Mouse (Mus musculus) left cerebral cortex, adult 6 months (tissue): Measurements from ENCODE around the gene Hist1h1b. TPM values are rescaled to one million over a fixed set of nuclear protein-coding genes. Genes with fewer than 3 reads are reported as not detected.

Experiments
- long read RNA-seq, 2 experiments: library from polyadenylated mRNA; unstranded; transcript quantifications; one replicate each; pipeline ENCODE4 v2.0.0; 2019 to 2020
- polyA plus RNA-seq: library from polyadenylated mRNA; unstranded; fragments of <200 nt; fragmentation: Nextera tagmentation; gene quantifications from 2 replicates; pipeline ENCODE4 v1.2.3, GENCODE M21; 2021

The Hist1h1b gene
- 0.59 and 0.97 TPM in 2 replicates for polyA plus RNA-seq
- long read RNA-seq, experiment 1, partial matches to known transcripts: 0 of 3 reads
- long read RNA-seq, experiment 1, other reads (novel, unspliced or antisense): 3 of 3 reads
- long read RNA-seq, experiment 2, partial matches to known transcripts: 0 of 1 reads
- long read RNA-seq, experiment 2, other reads (novel, unspliced or antisense): 0 of 1 reads

DNA sequence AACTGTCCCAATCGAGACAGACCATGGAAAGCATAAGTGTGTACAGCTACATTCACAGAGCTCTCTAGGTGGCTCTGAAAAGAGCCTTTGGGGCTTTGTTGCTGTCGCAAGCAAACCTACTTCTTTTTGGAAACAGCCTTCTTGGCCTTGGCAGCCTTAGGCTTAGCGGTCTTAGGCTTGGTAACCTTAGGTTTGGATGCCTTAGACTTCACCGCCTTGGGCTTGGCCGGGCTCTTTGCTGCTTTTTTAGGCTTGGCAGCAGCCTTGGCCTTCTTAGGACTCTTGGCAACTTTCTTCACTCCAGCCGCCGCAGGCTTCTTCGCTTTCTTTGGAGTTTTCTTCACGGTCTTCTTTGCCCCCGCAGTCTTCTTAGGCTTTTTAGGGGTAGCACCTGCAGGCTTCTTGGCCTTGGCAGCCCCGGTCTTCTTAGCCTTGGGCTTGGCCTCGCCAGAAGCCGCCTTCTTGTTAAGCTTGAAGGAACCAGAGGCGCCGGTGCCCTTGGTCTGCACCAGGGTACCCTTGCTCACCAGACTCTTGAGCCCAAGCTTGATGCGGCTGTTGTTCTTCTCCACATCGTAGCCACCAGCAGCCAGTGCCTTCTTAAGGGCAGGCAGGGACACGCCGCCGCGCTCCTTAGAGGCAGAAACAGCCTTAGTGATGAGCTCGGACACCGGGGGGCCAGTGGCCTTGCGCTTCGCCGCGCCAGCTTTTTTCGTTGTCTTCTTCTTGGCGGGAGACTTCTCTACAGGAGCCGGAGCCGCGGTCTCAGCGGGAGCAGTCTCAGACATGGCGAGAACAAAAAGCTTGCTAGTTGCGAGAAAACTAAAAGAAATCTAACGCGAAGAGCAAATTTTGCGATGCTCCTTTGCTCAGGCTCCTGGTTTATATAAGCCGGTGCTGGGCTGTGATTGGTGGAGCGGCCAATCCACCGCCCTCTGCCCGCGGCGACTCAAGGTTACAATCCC, at the start of gene Hist1h1b:
TSS of gene Hist1h1b (minus strand) at position 859 of the 965 bp plus-strand sequence.

DNA sequence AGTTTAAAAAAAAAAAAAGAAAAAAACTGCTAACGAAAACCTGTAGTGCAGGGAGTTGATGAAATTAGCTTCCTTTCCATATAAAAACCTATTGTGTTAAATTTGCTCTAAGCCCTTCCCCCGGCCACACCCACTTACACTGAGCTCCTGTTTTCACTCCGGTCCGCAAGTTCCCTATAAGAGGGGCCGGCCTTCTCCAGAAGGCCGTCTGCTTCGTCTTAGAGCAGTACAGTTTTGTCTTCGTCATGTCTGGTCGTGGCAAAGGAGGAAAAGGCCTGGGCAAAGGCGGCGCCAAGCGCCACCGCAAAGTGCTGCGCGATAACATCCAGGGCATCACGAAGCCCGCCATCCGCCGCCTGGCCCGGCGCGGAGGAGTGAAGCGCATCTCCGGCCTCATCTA, 31.1 kb upstream of the Hist1h1b start, which contains the start of gene Hist1h4m:
TSS of gene Hist1h4m (plus strand) at position 208 of the 400 bp plus-strand sequence.

DNA sequence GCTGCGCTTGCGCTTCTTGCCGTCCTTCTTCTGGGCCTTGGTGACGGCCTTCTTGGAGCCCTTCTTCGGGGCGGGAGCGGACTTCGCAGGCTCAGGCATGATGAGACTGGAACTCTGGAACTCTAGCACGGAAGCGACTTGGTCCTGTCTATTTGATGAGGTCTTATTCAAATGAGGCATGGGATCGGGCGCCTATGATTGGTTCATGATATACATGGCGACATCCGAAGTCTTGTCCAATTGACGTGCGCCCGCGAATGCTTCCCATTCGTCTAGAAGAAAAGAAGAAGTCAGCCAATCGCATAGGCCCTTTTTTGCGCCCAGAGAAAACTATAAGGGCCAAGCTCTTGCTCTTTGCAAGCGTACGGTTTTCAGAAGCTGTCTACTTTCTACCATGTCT, 29.6 kb upstream of the Hist1h1b start, which contains the start of the genes Hist1h2bq and Hist1h2ao:
TSS of gene Hist1h2bq (minus strand) at position 125 of the 400 bp plus-strand sequence.
TSS of gene Hist1h2ao (plus strand) at position 393 of the 400 bp plus-strand sequence.

DNA sequence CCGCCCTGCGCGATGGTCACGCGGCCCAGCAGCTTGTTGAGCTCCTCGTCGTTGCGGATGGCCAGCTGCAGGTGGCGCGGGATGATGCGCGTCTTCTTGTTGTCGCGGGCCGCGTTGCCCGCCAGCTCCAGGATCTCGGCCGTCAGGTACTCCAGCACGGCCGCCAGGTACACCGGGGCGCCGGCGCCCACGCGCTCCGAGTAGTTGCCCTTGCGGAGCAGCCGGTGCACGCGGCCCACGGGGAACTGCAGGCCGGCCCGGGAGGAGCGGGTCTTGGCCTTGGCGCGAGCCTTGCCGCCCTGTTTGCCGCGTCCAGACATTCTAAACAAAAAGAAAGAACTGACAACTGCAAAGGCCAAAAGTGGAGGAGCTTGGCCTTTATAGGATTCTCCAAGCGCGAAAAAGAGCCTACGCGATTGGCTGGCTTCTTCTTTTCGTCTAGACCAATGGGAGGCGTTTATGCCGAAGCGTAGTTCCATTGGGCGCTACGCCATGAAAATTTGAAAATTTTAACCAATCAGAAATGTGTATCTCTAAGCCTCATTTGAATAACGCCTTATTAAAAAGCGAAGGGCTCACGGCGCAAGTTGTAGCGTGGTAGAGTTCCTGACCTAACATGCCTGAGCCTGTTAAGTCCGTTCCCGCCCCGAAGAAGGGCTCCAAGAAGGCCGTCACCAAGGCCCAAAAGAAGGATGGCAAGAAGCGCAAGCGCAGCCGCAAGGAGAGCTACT, 6.6 kb upstream of the Hist1h1b start, which contains the start of the genes Hist1h2an and Hist1h2bp:
TSS of gene Hist1h2an (minus strand) at position 320 of the 731 bp plus-strand sequence.
TSS of gene Hist1h2bp (plus strand) at position 563 of the 731 bp plus-strand sequence.

DNA sequence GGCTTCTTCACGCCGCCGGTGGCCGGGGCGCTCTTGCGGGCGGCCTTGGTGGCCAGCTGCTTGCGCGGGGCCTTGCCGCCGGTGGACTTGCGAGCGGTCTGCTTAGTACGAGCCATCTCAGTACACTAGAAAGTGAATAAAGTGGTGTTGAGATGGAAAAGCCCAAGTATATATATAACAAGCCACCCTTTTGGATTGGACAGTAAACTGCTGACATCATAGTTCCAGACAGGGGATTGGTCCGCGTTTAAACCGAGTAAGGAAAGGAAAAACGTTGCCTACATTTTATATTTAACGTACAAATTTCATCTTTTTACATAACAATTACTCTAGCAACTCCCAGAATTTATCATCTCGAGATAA, 2.8 kb upstream of the Hist1h1b start, which contains the start of gene Hist1h3i:
TSS of gene Hist1h3i (minus strand) at position 116 of the 363 bp plus-strand sequence.

DNA sequence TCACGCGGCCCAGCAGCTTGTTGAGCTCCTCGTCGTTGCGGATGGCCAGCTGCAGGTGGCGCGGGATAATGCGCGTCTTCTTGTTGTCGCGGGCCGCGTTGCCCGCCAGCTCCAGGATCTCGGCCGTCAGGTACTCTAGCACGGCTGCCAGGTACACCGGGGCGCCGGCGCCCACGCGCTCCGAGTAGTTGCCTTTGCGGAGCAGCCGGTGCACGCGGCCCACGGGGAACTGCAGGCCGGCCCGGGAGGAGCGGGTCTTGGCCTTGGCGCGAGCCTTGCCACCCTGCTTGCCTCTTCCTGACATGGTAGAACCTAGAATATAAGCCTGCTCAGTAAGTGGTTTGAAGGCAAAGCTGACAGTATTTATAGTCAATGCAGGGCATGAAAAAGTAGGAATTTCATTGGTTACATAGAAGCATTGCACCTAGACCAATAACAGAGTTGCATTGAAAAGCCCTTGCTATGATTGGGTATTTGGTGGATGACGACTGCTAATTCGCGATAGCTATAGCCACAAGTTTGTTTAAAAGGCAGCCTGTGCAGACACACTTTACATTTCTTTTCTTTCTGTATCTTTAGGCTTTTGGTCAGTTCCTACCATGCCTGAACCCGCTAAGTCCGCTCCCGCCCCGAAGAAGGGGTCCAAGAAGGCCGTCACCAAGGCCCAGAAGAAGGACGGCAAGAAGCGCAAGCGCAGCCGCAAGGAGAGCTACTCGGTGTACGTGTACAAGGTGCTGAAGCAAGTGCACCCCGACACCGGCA, 26.7 kb downstream of the Hist1h1b start, which contains the start of the genes Hist1h2ak and Hist1h2bn:
TSS of gene Hist1h2ak (minus strand) at position 304 of the 762 bp plus-strand sequence.
TSS of gene Hist1h2bn (plus strand) at position 600 of the 762 bp plus-strand sequence.

DNA sequence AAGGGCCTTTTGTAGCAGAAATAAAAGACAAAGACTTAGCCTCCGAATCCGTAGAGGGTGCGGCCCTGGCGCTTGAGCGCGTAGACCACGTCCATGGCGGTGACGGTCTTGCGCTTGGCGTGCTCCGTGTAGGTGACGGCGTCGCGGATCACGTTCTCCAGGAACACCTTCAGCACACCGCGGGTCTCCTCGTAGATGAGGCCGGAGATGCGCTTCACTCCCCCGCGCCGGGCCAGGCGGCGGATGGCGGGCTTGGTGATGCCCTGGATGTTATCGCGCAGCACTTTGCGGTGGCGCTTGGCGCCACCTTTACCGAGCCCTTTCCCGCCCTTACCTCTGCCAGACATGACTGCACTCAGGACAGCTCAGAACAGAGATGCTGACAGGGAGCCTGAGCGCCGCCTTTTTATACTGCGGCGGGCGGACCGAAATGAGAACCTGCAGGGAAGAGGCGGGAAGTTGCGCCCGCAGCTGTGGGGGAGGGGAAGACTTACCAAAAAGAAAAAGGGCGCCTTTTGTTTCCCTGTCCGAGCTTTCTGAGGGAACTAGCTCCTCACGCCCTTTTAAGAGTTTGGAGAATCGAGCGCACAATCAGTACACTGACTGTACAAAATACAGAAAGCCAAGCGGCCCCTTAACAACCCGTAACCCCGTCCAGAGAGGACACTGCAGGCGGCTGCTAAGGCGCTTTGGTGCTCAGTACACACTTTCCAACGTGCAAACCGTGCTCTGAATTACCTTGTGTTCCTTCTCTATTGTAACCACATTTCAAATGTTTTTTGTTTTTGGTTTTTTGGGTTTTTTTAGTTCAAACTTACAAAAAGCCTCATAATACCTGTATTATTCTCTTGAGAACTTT, 30.0 kb downstream of the Hist1h1b start, which contains the start of gene Hist1h4k:
TSS of gene Hist1h4k (minus strand) at position 347 of the 859 bp plus-strand sequence.

DNA sequence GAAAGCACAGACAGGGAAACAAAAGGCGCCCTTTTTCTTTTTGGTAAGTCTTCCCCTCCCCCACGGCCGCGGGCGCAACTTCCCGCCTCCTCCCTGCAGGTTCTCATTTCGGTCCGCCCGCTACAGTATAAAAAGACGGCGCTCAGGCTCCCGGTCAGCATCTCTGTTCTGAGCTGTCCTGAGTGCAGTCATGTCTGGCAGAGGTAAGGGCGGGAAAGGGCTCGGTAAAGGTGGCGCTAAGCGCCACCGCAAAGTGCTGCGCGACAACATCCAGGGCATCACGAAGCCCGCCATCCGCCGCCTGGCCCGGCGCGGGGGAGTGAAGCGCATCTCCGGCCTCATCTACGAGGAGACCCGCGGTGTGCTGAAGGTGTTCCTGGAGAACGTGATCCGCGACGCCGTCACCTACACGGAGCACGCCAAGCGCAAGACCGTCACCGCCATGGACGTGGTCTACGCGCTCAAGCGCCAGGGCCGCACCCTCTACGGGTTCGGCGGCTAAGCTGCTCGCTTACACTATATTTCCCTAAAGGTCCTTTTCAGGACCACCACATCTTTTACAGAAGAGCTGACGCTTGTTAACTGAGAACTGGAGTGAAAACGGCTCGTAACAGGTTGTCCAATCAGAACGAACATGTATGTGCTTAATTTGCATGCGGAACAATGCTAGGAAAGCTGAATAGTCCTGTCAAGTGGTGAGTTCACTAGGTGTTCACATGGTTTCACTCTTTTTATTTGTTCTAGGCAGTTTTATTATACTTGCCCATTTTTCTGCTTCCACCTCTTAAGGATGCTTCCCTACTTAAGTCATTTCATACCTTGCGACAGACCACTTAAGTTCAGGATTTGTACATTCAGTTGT, 45.3 kb downstream of the Hist1h1b start, which contains the start of gene Hist1h4j:
TSS of gene Hist1h4j (plus strand) at position 159 of the 862 bp plus-strand sequence.

Other genes with a start within 250 kb of the Hist1h1b start
- gene Zkscan8, start 249.5 kb downstream of the Hist1h1b start, polyA plus RNA-seq: 3.0 and 3.3 TPM in 2 replicates
- 0.09 TPM in 1 of 2 replicates, not detected in the other for gene Olfr1366, start 237.8 kb downstream of the Hist1h1b start, polyA plus RNA-seq
- gene Olfr1535, start 220.7 kb downstream of the Hist1h1b start, polyA plus RNA-seq: 0.06 TPM in 1 of 2 replicates, not detected in the other
- not detected in 2 replicates for gene Olfr1364, start 198.9 kb downstream of the Hist1h1b start, polyA plus RNA-seq
- gene Olfr1362, start 166.6 kb downstream of the Hist1h1b start, polyA plus RNA-seq: not detected in 2 replicates
- gene Olfr11, start 138.1 kb downstream of the Hist1h1b start, polyA plus RNA-seq: not detected in 2 replicates
- not detected in 2 replicates for gene Olfr1361, start 117.2 kb downstream of the Hist1h1b start, polyA plus RNA-seq
- gene Olfr1360, start 103.2 kb downstream of the Hist1h1b start, polyA plus RNA-seq: not detected in 2 replicates
- not detected in 2 replicates for gene Olfr1359, start 82.5 kb downstream of the Hist1h1b start, polyA plus RNA-seq
- not detected in 2 replicates for gene Hist1h2bl, start 64.5 kb downstream of the Hist1h1b start, polyA plus RNA-seq
- not detected in 2 replicates for gene Hist1h2ai, start 64.2 kb downstream of the Hist1h1b start, polyA plus RNA-seq
- not detected in 2 replicates for gene Hist1h3h, start 63.0 kb downstream of the Hist1h1b start, polyA plus RNA-seq
- not detected in 2 replicates for gene Hist1h2bm, start 58.6 kb downstream of the Hist1h1b start, polyA plus RNA-seq
- 0.83 and 0.92 TPM in 2 replicates for gene Hist1h4j, start 45.6 kb downstream of the Hist1h1b start, polyA plus RNA-seq
- 0.70 and 3.0 TPM in 2 replicates for gene Hist1h4k, start 30.1 kb downstream of the Hist1h1b start, polyA plus RNA-seq
- gene Hist1h2ak, start 26.8 kb downstream of the Hist1h1b start, polyA plus RNA-seq: 1.8 TPM in 1 of 2 replicates, not detected in the other
- gene Hist1h2bn, start 26.5 kb downstream of the Hist1h1b start, polyA plus RNA-seq: 1.0 and 2.3 TPM in 2 replicates
- 1.7 and 2.9 TPM in 2 replicates for gene Hist1h3i, start 2.7 kb upstream of the Hist1h1b start, polyA plus RNA-seq
- 2.4 TPM in 1 of 2 replicates, not detected in the other for gene Hist1h2an, start 6.6 kb upstream of the Hist1h1b start, polyA plus RNA-seq
- not detected in 2 replicates for gene Hist1h2bp, start 6.8 kb upstream of the Hist1h1b start, polyA plus RNA-seq
- gene Hist1h2bq, start 29.6 kb upstream of the Hist1h1b start, polyA plus RNA-seq: 0.40 and 1.2 TPM in 2 replicates
- not detected in 2 replicates for gene Hist1h2ao, start 29.8 kb upstream of the Hist1h1b start, polyA plus RNA-seq
- 1.8 and 3.3 TPM in 2 replicates for gene Hist1h4m, start 31.1 kb upstream of the Hist1h1b start, polyA plus RNA-seq
- 0.64 and 2.7 TPM in 2 replicates for gene Hist1h4n, start 51.6 kb upstream of the Hist1h1b start, polyA plus RNA-seq
- 68.6 TPM in 2 replicates for gene Hist1h2ap, start 52.9 kb upstream of the Hist1h1b start, polyA plus RNA-seq
- not detected in 2 replicates for gene Hist1h2br, start 53.1 kb upstream of the Hist1h1b start, polyA plus RNA-seq
- 1.6 and 2.5 TPM in 2 replicates for gene Zfp184, start 164.5 kb upstream of the Hist1h1b start, polyA plus RNA-seq
- 0.10 TPM in 1 of 2 replicates, not detected in the other for gene Pom121l2, start 200.6 kb upstream of the Hist1h1b start, polyA plus RNA-seq
- 1.7 and 1.9 TPM in 2 replicates for gene Prss16, start 229.1 kb upstream of the Hist1h1b start, polyA plus RNA-seq